Mouse (Mus musculus): ENCODE measurements around the gene Prlr.

DNA sequence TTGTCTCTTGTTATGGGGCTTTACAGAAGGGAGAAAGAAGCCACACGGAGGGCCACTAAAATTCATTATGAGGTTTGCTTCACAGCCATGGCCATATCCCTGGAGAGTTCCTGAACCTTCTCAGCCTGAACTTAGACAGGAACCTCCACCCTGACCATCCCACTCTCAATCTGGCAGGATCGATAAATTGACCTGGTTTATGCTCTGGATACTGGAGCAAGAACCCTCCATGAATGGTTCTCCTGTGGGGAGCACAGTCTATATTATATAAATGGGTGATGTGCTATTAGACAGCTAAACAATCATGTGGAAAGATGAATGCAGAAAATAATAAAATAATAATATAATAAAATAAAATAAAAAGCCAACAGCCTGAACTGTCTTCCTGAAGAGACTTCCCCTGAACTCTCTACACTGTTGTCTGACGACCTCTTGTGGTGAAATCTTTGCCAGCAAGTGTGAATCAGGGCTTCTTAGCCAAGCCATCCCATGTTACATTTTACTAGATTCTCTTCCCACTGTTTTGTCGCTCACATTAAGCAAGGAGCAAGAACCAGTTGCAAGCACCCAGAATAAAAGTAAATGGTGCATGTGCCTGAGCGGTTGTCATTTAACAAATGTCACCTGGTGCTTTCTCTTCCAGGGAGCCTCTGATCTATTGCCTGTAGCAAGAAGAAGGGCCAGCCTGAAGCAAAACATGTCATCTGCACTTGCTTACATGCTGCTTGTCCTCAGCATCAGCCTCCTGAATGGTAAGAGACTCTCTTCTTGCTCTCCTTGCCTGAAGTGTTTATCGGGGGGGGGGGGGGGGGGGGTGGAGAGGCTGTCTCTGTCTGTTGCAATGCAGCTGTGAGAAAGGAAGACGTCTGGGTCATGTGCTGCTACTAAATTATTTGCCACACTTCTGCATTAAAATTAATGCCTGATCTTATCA is 136.8 kb downstream of the Prlr start:
- no peak for TF ChIP-seq POLR2A (IDR thresholded peaks at IDR 0.05; ENCODE audit: extremely low read depth, insufficient read depth, low read length)
- peak; percentile 60; the same call in 1 of the 2 replicates for TF ChIP-seq CTCF (IDR thresholded peaks at IDR 0.05; ENCODE audit: extremely low read depth, insufficient read depth, low read length)
